Mouse (Mus musculus): ENCODE data around the gene Mylip. TPM values are rescaled to one million over a fixed set of nuclear protein-coding genes. Genes with fewer than 3 reads are reported as not detected.

Gene Mylip
- polyA plus RNA-seq, 1 experiment, result 6.4 TPM

GRCm38 (mm10) chr13:45400700-45401099 lies 11.2 kb downstream of the Mylip start:
- H3K27ac ChIP-seq (ENCODE audit: insufficient read depth, low read length), result no peak overlapping the region
- no peaks in the 10 kb centered on the region for H3K27me3 ChIP-seq (ENCODE audit: control insufficient read depth, insufficient read depth, low read length, poor library complexity, severe bottlenecking)
- no peaks in the 10 kb centered on the region for H3K36me3 ChIP-seq (ENCODE audit: control insufficient read depth, insufficient read depth, low read length, poor library complexity, severe bottlenecking)
- no peak overlapping the region for H3K9ac ChIP-seq (ENCODE audit: low read depth, poor library complexity, severe bottlenecking)
- no peaks in the 10 kb centered on the region for H3K4me1 ChIP-seq (ENCODE audit: control insufficient read depth, insufficient read depth, low read length)
- H3K9me3 ChIP-seq (replicated peaks; ENCODE audit: control insufficient read depth, insufficient read depth, low read length, poor library complexity, severe bottlenecking), result no peaks in the 10 kb centered on the region
- H3K4me3 ChIP-seq (ENCODE audit: low read depth, low read length), result no peak overlapping the region
- TF ChIP-seq POLR2A (IDR thresholded peaks at IDR 0.05; ENCODE audit: insufficient read depth, low read length), result no peak
- TF ChIP-seq EP300 (IDR thresholded peaks at IDR 0.05; ENCODE audit: insufficient read depth, low read depth, low read length), result no peak
- TF ChIP-seq CTCF (IDR thresholded peaks at IDR 0.05; ENCODE audit: low read depth, low read length), result no peak

- no peaks in the 10 kb centered on the region for H3K36me3 ChIP-seq (ENCODE audit: control insufficient read depth, insufficient read depth, low read length, poor library complexity, severe bottlenecking)
- H3K9me3 ChIP-seq (replicated peaks; ENCODE audit: control insufficient read depth, insufficient read depth, low read length, poor library complexity, severe bottlenecking), result no peaks in the 10 kb centered on the region
- H3K27me3 ChIP-seq (ENCODE audit: control insufficient read depth, insufficient read depth, low read length, poor library complexity, severe bottlenecking), result no peaks in the 10 kb centered on the region
- no peak for TF ChIP-seq CTCF (IDR thresholded peaks at IDR 0.05; ENCODE audit: low read depth, low read length)
- TF ChIP-seq POLR2A (IDR thresholded peaks at IDR 0.05; ENCODE audit: insufficient read depth, low read length), result no peak
- TF ChIP-seq EP300 (IDR thresholded peaks at IDR 0.05; ENCODE audit: insufficient read depth, low read depth, low read length), result no peak
- no peak overlapping the region for H3K4me3 ChIP-seq (ENCODE audit: low read depth, low read length)
- no peak overlapping the region for H3K27ac ChIP-seq (ENCODE audit: insufficient read depth, low read length)
- H3K4me1 ChIP-seq (ENCODE audit: control insufficient read depth, insufficient read depth, low read length), result no peaks in the 10 kb centered on the region
- H3K9ac ChIP-seq (ENCODE audit: low read depth, poor library complexity, severe bottlenecking), result no peak overlapping the region
Measured at GRCm38 (mm10) chr13:45401816-45402215, 12.3 kb downstream of the Mylip start.

- Histone ChIP-seq H3K27ac (ENCODE audit: insufficient read depth, low read length) (no peak overlapping the region), H3K9ac (ENCODE audit: low read depth, poor library complexity, severe bottlenecking) (no peak overlapping the region), H3K9me3 (replicated peaks; ENCODE audit: control insufficient read depth, insufficient read depth, low read length, poor library complexity, severe bottlenecking) (no peaks in the 10 kb centered on the region), H3K27me3 (ENCODE audit: control insufficient read depth, insufficient read depth, low read length, poor library complexity, severe bottlenecking) (no peaks in the 10 kb centered on the region), H3K4me3 (ENCODE audit: low read depth, low read length) (no peak overlapping the region), H3K36me3 (ENCODE audit: control insufficient read depth, insufficient read depth, low read length, poor library complexity, severe bottlenecking) (no peaks in the 10 kb centered on the region), H3K4me1 (ENCODE audit: control insufficient read depth, insufficient read depth, low read length) (no peaks in the 10 kb centered on the region)
- TF ChIP-seq POLR2A (IDR thresholded peaks at IDR 0.05; ENCODE audit: insufficient read depth, low read length), result no peak
- no peak for TF ChIP-seq CTCF (IDR thresholded peaks at IDR 0.05; ENCODE audit: low read depth, low read length)
Measured at GRCm38 (mm10) chr13:45402316-45403039, 12.9 kb downstream of the Mylip start.

GRCm38 (mm10) chr13:45404269-45404668 lies 14.7 kb downstream of the Mylip start:
- H3K9me3 ChIP-seq (replicated peaks; ENCODE audit: control insufficient read depth, insufficient read depth, low read length, poor library complexity, severe bottlenecking), result no peaks in the 10 kb centered on the region
- no peaks in the 10 kb centered on the region for H3K36me3 ChIP-seq (ENCODE audit: control insufficient read depth, insufficient read depth, low read length, poor library complexity, severe bottlenecking)
- H3K4me1 ChIP-seq (ENCODE audit: control insufficient read depth, insufficient read depth, low read length), result no peaks in the 10 kb centered on the region
- H3K4me3 ChIP-seq (ENCODE audit: low read depth, low read length), result no peak overlapping the region
- H3K27ac ChIP-seq (ENCODE audit: insufficient read depth, low read length), result no peak overlapping the region
- H3K27me3 ChIP-seq (ENCODE audit: control insufficient read depth, insufficient read depth, low read length, poor library complexity, severe bottlenecking), result no peaks in the 10 kb centered on the region
- no peak overlapping the region for H3K9ac ChIP-seq (ENCODE audit: low read depth, poor library complexity, severe bottlenecking)
- TF ChIP-seq EP300 (IDR thresholded peaks at IDR 0.05; ENCODE audit: insufficient read depth, low read depth, low read length), result no peak
- TF ChIP-seq CTCF (IDR thresholded peaks at IDR 0.05; ENCODE audit: low read depth, low read length), result no peak
- no peak for TF ChIP-seq POLR2A (IDR thresholded peaks at IDR 0.05; ENCODE audit: insufficient read depth, low read length)

GRCm38 (mm10) chr13:45405194-45405810 lies 15.8 kb downstream of the Mylip start:
- Histone ChIP-seq H3K27me3 (ENCODE audit: control insufficient read depth, insufficient read depth, low read length, poor library complexity, severe bottlenecking) (no peaks in the 10 kb centered on the region), H3K36me3 (ENCODE audit: control insufficient read depth, insufficient read depth, low read length, poor library complexity, severe bottlenecking) (no peaks in the 10 kb centered on the region), H3K27ac (ENCODE audit: insufficient read depth, low read length) (no peak overlapping the region), H3K9me3 (replicated peaks; ENCODE audit: control insufficient read depth, insufficient read depth, low read length, poor library complexity, severe bottlenecking) (no peaks in the 10 kb centered on the region), H3K4me3 (ENCODE audit: low read depth, low read length) (no peak overlapping the region), H3K9ac (ENCODE audit: low read depth, poor library complexity, severe bottlenecking) (no peak overlapping the region), H3K4me1 (ENCODE audit: control insufficient read depth, insufficient read depth, low read length) (no peaks in the 10 kb centered on the region)
- no peak for TF ChIP-seq POLR2A (IDR thresholded peaks at IDR 0.05; ENCODE audit: insufficient read depth, low read length)

GRCm38 (mm10) chr13:45406289-45406688 lies 16.7 kb downstream of the Mylip start:
- no peaks in the 10 kb centered on the region for H3K4me1 ChIP-seq (ENCODE audit: control insufficient read depth, insufficient read depth, low read length)
- no peaks in the 10 kb centered on the region for H3K9me3 ChIP-seq (replicated peaks; ENCODE audit: control insufficient read depth, insufficient read depth, low read length, poor library complexity, severe bottlenecking)
- no peak overlapping the region for H3K9ac ChIP-seq (ENCODE audit: low read depth, poor library complexity, severe bottlenecking)
- H3K27ac ChIP-seq (ENCODE audit: insufficient read depth, low read length), result no peak overlapping the region
- TF ChIP-seq CTCF (IDR thresholded peaks at IDR 0.05; ENCODE audit: low read depth, low read length) (no peak), POLR2A (IDR thresholded peaks at IDR 0.05; ENCODE audit: insufficient read depth, low read length) (no peak), EP300 (IDR thresholded peaks at IDR 0.05; ENCODE audit: insufficient read depth, low read depth, low read length) (no peak)
- no peak overlapping the region for H3K4me3 ChIP-seq (ENCODE audit: low read depth, low read length)
- no peaks in the 10 kb centered on the region for H3K27me3 ChIP-seq (ENCODE audit: control insufficient read depth, insufficient read depth, low read length, poor library complexity, severe bottlenecking)
- H3K36me3 ChIP-seq (ENCODE audit: control insufficient read depth, insufficient read depth, low read length, poor library complexity, severe bottlenecking), result no peaks in the 10 kb centered on the region

Measured in ES-Bruce4 (cell line).